18 mouse cellular contexts compared by ENCODE assay signal in genomic region chr14:103732626-103733025, GRCm38 (mm10).
DNase-seq lines count a peak whose midpoint lies in the region; ATAC-seq and TF ChIP-seq lines count a peak whose summit lies in the region.
"Had no signal": no experiment of that assay in that cellular context is flagged by ENCODE, and none has a peak within 500 bp of the region (broad histone marks: within the 10 kb centered on the region; RNA-seq: fewer than 3 reads in every experiment).

No protein-coding gene starts in this region.

- no peaks in the 10 kb centered on the region for H3K9me3 ChIP-seq in lung, embryonic 14.5 days (ENCODE audit: low read depth, low read length)
- H3K9me3 ChIP-seq in E14TG2a.4 (ENCODE audit: low read length) = peaks cover 5% of the 10 kb centered on the region
- H3K9me3 ChIP-seq in heart, embryonic 12.5 days (replicated peaks) = no peaks in the 10 kb centered on the region
- H3K9me3 ChIP-seq: heart, embryonic 13.5 days; hindbrain, embryonic 13.5 days; limb, embryonic 15.5 days; midbrain, embryonic 13.5 days; neural tube, embryonic 12.5 days had no signal

- H3K4me1 ChIP-seq in heart, adult 2 months (ENCODE audit: control insufficient read depth, insufficient read depth, low read length) = no peaks in the 10 kb centered on the region
- no peaks in the 10 kb centered on the region for H3K4me1 ChIP-seq in lung, embryonic 14.5 days (ENCODE audit: insufficient read depth)
- peaks cover 16% of the 10 kb centered on the region for H3K4me1 ChIP-seq in E14TG2a.4 (replicated peaks; ENCODE audit: low read depth, low read length)
- no peaks in the 10 kb centered on the region for H3K4me1 ChIP-seq in cortical plate, adult 2 months (ENCODE audit: control insufficient read depth, insufficient read depth, low read length)
- no peaks in the 10 kb centered on the region for H3K4me1 ChIP-seq in heart, embryonic 12.5 days (replicated peaks)
- H3K4me1 ChIP-seq: heart, embryonic 13.5 days; hindbrain, embryonic 13.5 days; limb, embryonic 15.5 days; midbrain, embryonic 13.5 days; neural tube, embryonic 12.5 days had no signal

- no peak overlapping the region for H3K27ac ChIP-seq in heart, adult 2 months
- no peak overlapping the region for H3K27ac ChIP-seq in lung, embryonic 14.5 days (ENCODE audit: low read depth)
- H3K27ac ChIP-seq in cortical plate, adult 2 months (ENCODE audit: insufficient read depth, low read length) = no peak overlapping the region
- no peak overlapping the region for H3K27ac ChIP-seq in heart, embryonic 12.5 days (ENCODE audit: poor library complexity, severe bottlenecking)
- H3K27ac ChIP-seq: heart, embryonic 13.5 days; hindbrain, embryonic 13.5 days; limb, embryonic 15.5 days; midbrain, embryonic 13.5 days; neural tube, embryonic 12.5 days had no signal

- 82% methylated on average over 1 of the region's 1 CpGs for WGBS in heart, adult 2 months
- 70% methylated on average over 1 of the region's 1 CpGs for WGBS in lung, embryonic 14.5 days
- 60% methylated on average over 1 of the region's 1 CpGs for WGBS in heart, embryonic 12.5 days

- no peak overlapping the region for H3K4me3 ChIP-seq in heart, adult 2 months
- H3K4me3 ChIP-seq in lung, embryonic 14.5 days (ENCODE audit: low read depth, low read length) = no peak overlapping the region
- H3K4me3 ChIP-seq in E14TG2a.4 (replicated peaks; ENCODE audit: low read length) = no peak overlapping the region
- H3K4me3 ChIP-seq in cortical plate, adult 2 months (ENCODE audit: insufficient read depth, low read length) = no peak overlapping the region
- no peak overlapping the region for H3K4me3 ChIP-seq in heart, embryonic 12.5 days
- H3K4me3 ChIP-seq: heart, embryonic 13.5 days; hindbrain, embryonic 13.5 days; limb, embryonic 15.5 days; midbrain, embryonic 13.5 days; neural tube, embryonic 12.5 days had no signal

- H3K79me2 ChIP-seq in heart, adult 2 months (replicated peaks; ENCODE audit: control insufficient read depth, insufficient read depth, low read length) = no peaks in the 10 kb centered on the region

- TF ChIP-seq EP300 in heart, adult 2 months (IDR thresholded peaks at IDR 0.05; ENCODE audit: insufficient read depth, low read depth, low read length) = no peak

- DNase-seq in heart, adult 2 months = no peak
- no peak for DNase-seq in heart, postnatal 14 days
- no peak for DNase-seq in lung, embryonic 14.5 days
- no peak for DNase-seq in lung, postnatal 14 days
- no peak for DNase-seq in spleen, postnatal 10 days (ENCODE audit: low spot score in 2 of 2)
- DNase-seq: cerebellum, postnatal 36 days; kidney, postnatal 14 days; layer of hippocampus, postnatal 36 days; retina, postnatal 1 day had no signal

- no peaks in the 10 kb centered on the region for H3K36me3 ChIP-seq in heart, adult 2 months (ENCODE audit: control insufficient read depth, insufficient read depth, low read length)
- no peaks in the 10 kb centered on the region for H3K36me3 ChIP-seq in lung, embryonic 14.5 days (ENCODE audit: insufficient read depth)
- H3K36me3 ChIP-seq in E14TG2a.4 (ENCODE audit: insufficient read depth, low read length) = no peaks in the 10 kb centered on the region
- no peaks in the 10 kb centered on the region for H3K36me3 ChIP-seq in heart, embryonic 12.5 days
- H3K36me3 ChIP-seq: heart, embryonic 13.5 days; hindbrain, embryonic 13.5 days; limb, embryonic 15.5 days; midbrain, embryonic 13.5 days; neural tube, embryonic 12.5 days had no signal

- no peaks in the 10 kb centered on the region for H3K27me3 ChIP-seq in heart, adult 2 months (ENCODE audit: control insufficient read depth, insufficient read depth, low read length)
- no peaks in the 10 kb centered on the region for H3K27me3 ChIP-seq in lung, embryonic 14.5 days (ENCODE audit: insufficient read depth, low read length)
- peaks cover 2% of the 10 kb centered on the region; the same call in 1 of the 2 replicates for H3K27me3 ChIP-seq in E14TG2a.4 (ENCODE audit: insufficient read depth, low read length)
- no peaks in the 10 kb centered on the region for H3K27me3 ChIP-seq in heart, embryonic 12.5 days (replicated peaks)
- H3K27me3 ChIP-seq: heart, embryonic 13.5 days; hindbrain, embryonic 13.5 days; limb, embryonic 15.5 days; midbrain, embryonic 13.5 days; neural tube, embryonic 12.5 days had no signal

- no peak for TF ChIP-seq POLR2A in heart, adult 2 months (IDR thresholded peaks at IDR 0.05; ENCODE audit: insufficient read depth, low read depth, low read length)
- no peak for TF ChIP-seq POLR2A in cortical plate, adult 2 months (IDR thresholded peaks at IDR 0.05; ENCODE audit: extremely low read depth, insufficient read depth, low read length)

- peak; percentile 40 for TF ChIP-seq CTCF in heart, adult 2 months (IDR thresholded peaks at IDR 0.05)
- TF ChIP-seq CTCF in lung, embryonic 14.5 days (IDR thresholded peaks at IDR 0.05; ENCODE audit: low read depth) = peak; percentile 33
- peak; percentile 66 for TF ChIP-seq CTCF in E14TG2a.4 (conservative IDR thresholded peaks at IDR 0.05; ENCODE audit: low read length)
- 0 out of 2 replicates have a peak, but pooled peaks have one; percentile 3 for TF ChIP-seq CTCF in cortical plate, adult 2 months (IDR thresholded peaks at IDR 0.05; ENCODE audit: extremely low read depth, insufficient read depth, low read length)

- H3K4me2 ChIP-seq in lung, embryonic 14.5 days = no peak overlapping the region
- no peak overlapping the region for H3K4me2 ChIP-seq in heart, embryonic 12.5 days
- H3K4me2 ChIP-seq: heart, embryonic 13.5 days; hindbrain, embryonic 13.5 days; limb, embryonic 15.5 days; midbrain, embryonic 13.5 days; neural tube, embryonic 12.5 days had no signal

- intact Hi-C loops in heart, adult 2 months (cut with DNase I) = no loop called here
- intact Hi-C loops in heart, postnatal 14 days (cut with DNase I) = no loop called here

- no peak for ATAC-seq in lung, embryonic 14.5 days (ENCODE audit: insufficient read depth)
- no peak for ATAC-seq in heart, embryonic 12.5 days (ENCODE audit: insufficient number of reproducible peaks, low FRiP score)
- ATAC-seq: activated CD4-positive, CD25-positive, alpha-beta regulatory T cell, adult 4 months; midbrain, embryonic 13.5 days had no signal

- H3K9ac ChIP-seq in heart, adult 2 months (ENCODE audit: low read depth, low read length) = no peak overlapping the region
- no peak overlapping the region for H3K9ac ChIP-seq in lung, embryonic 14.5 days
- no peak overlapping the region for H3K9ac ChIP-seq in heart, embryonic 12.5 days
- H3K9ac ChIP-seq: heart, embryonic 13.5 days; hindbrain, embryonic 13.5 days; limb, embryonic 15.5 days; midbrain, embryonic 13.5 days; neural tube, embryonic 12.5 days had no signal

Comparison
In these comparisons a context has a peak if more than half of its experiments do, and no peak if none do; other contexts are left out.
1. CTCF ChIP-seq: peak in every context shown above with its lines; median percentile 66 in E14TG2a.4; 40 in heart, adult 2 months; 33 in lung, embryonic 14.5 days; 3 in cortical plate, adult 2 months.